Mouse (Mus musculus) neural tube, embryonic 15.5 days (tissue): ENCODE data around the gene Ppp2r5a. TPM values are rescaled to one million over a fixed set of nuclear protein-coding genes. Genes with fewer than 3 reads are reported as not detected.

Source experiments
- ATAC-seq: fragments of 200-750 bp; cut with Nextera tagmentation; 2 replicates; pipeline ENCODE4 v1.8.0; 2017; ENCODE audit warnings: mild to moderate bottlenecking, moderate TSS enrichment, moderate library complexity; ENCODE audit not compliant: low FRiP score
- H3K27ac ChIP-seq: fragments of 300-500 bp; sonication (generic); replicated peaks from 2 replicates; pipeline ENCODE4 v1.5.1; 2015; ENCODE audit warnings: mild to moderate bottlenecking, inconsistent platforms
- H3K27me3 ChIP-seq: fragments of 300-500 bp; sonication (generic); replicated peaks from 2 replicates; pipeline ENCODE4 v1.6.1; 2015; ENCODE audit warnings: inconsistent platforms
- H3K36me3 ChIP-seq: fragments of 300-500 bp; sonication (generic); 2 replicates; pipeline ENCODE4 v1.6.1; 2015; ENCODE audit warnings: inconsistent platforms
- H3K4me1 ChIP-seq: fragments of 300-500 bp; sonication (generic); 2 replicates; pipeline ENCODE4 v1.6.1; 2015; ENCODE audit warnings: inconsistent platforms
- H3K4me2 ChIP-seq: fragments of 300-500 bp; sonication (generic); 2 replicates; pipeline ENCODE4 v1.6.1; 2015; ENCODE audit warnings: inconsistent platforms, mild to moderate bottlenecking, moderate library complexity
- H3K4me3 ChIP-seq: fragments of 300-500 bp; sonication (generic); replicated peaks from 2 replicates; pipeline ENCODE4 v1.5.1; 2015; ENCODE audit warnings: mild to moderate bottlenecking, inconsistent platforms
- H3K9ac ChIP-seq: fragments of 300-500 bp; sonication (generic); replicated peaks from 2 replicates; pipeline ENCODE4 v1.6.1; 2015; ENCODE audit warnings: mild to moderate bottlenecking, inconsistent platforms
- H3K9me3 ChIP-seq: fragments of 300-500 bp; sonication (generic); replicated peaks from 2 replicates; pipeline ENCODE4 v1.6.1; 2016; ENCODE audit warnings: inconsistent platforms
- WGBS: fragments of 180-500 bp; shearing (Covaris S2); methylation state at CpG from one replicate; pipeline ENCODE4 v1.1.7; 2015; ENCODE audit warnings: mixed read lengths; 5-methylcytosine and 5-hydroxymethylcytosine counted together
- polyA plus RNA-seq: library from polyadenylated mRNA; unstranded; fragments of >200 nt; fragmentation: Nextera tagmentation; extraction: Ambion mirVana; gene quantifications from 2 replicates; pipeline ENCODE4 v1.2.1, GENCODE M21; 2015

Ppp2r5a gene
- polyA plus RNA-seq, 1 experiment from 2014 or later: 8.7 TPM

DNA sequence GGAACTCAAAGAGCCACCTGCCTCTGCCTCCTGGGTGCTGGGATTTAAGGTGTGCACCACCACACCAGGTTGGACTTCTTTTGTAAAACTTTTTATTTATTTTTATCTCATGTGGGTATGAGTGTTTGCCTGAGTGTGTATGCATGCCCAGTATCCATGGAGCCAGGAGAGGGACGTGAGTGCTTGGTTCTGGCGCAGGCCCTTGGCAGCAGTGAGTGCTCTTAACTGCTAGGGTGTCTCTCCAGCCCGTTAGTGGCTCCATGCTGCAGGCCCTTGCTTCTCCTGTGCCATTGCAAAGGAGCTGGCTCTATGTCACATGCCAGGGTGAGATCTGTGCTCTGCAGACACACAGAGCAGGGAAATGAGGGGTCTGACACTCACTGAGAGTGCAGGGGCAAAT, 99.3 kb downstream of the Ppp2r5a start:
- Histone ChIP-seq H3K36me3 (0 out of 2 replicates have a peak, but pooled peaks cover 9% of the 10 kb centered on the region), H3K9me3 (no peaks in the 10 kb centered on the region), H3K9ac (no peak overlapping the region), H3K27me3 (no peaks in the 10 kb centered on the region), H3K4me3 (no peak overlapping the region), H3K27ac (no peak overlapping the region), H3K4me1 (no peaks in the 10 kb centered on the region), H3K4me2 (no peak overlapping the region)
- no peak for ATAC-seq
- WGBS: 72% methylated on average over 3 of the region's 3 CpGs

Other genes starting within 250 kb of the Ppp2r5a start
- gene Fam71a, start 238.5 kb downstream of the Ppp2r5a start, polyA plus RNA-seq: not detected in 2 replicates
- 1.8 and 1.9 TPM in 2 replicates for gene Atf3, start 185.2 kb downstream of the Ppp2r5a start, polyA plus RNA-seq
- gene Nenf, start 85.1 kb downstream of the Ppp2r5a start, polyA plus RNA-seq: 125 and 158 TPM in 2 replicates
- gene Tmem206, start 77.4 kb downstream of the Ppp2r5a start, polyA plus RNA-seq: 29.8 and 30.6 TPM in 2 replicates
- 5.4 and 16.3 TPM in 2 replicates for gene Dtl, start 172.3 kb upstream of the Ppp2r5a start, polyA plus RNA-seq
- gene Ints7, start 172.4 kb upstream of the Ppp2r5a start, polyA plus RNA-seq: 32.2 and 35.8 TPM in 2 replicates